Mouse (Mus musculus): Measurements from ENCODE around the gene Cenpt.

- TF ChIP-seq CTCF (conservative IDR thresholded peaks at IDR 0.05; ENCODE audit: low read length) (no peak), POU5F1 (IDR thresholded peaks at IDR 0.05; ENCODE audit: borderline replicate concordance, low read length) (no peak)
These were observed 2.5 kb downstream of the Cenpt start for GRCm38 (mm10) chr8:105850611-105851010.

Measured in E14TG2a.4 (cell line).